Mouse (Mus musculus) mature B cell (primary cell): Measurements from ENCODE around the gene Chic2.

ENCODE experiments used
- in situ Hi-C: fragments of 300-500 bp; cut with MboI; formaldehyde crosslinking; loops from 2 replicates; pipeline ENCODE4 v1.14.3; 2019

Gene Chic2

DNA sequence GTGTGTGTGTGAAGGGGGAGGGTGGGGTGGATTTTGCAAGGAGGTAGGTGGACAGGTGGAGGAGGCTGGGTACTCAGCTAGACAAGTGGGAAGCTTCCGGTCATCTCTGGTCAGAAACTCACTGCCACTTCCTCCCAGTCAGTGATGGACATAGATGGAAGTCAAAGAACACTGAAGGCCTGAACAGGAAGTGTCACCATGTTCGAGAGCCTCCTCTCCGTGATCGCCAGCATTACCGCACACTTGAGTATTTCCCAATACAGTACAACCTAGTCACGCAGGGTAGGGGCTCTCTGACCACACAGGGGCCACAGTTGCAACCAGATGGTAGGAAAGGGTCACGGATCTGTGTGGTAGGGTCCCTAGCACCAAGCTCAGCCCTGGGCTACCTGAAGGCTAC lies 69.1 kb downstream of the Chic2 start:
- in situ Hi-C loops = no loop called here

DNA sequence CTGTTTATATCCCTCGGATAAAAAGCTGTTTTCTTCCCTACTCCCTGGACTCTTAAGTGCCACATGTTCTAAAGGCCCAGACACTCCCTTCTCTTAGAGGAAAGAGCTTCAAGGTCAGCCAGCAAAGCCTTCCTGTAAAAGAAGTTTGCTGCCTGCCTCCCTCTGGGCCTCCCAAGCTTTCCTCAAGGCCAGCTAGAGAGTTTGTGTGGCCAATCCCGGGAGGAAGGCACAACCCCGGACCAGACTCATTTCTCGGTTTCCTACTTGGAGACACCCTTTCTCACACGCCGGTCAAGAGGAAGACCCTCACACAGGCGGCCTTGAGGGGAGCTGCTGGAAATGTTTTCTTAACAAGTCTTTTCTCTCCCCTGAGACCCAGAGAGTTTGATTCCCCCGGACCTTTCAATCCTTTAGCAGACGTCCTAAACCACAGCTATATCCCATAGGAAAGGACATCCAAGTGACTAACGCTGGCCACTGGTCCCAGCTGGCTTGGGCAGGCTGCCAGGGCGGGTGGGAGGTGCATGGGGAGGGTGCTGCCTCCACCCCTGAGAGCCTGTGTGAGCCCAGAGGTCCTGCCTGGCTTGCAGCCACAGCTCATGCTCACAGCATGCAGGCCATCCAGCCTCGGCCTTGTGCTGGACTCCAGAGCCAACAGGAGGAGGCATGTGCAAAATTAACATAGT lies 69.7 kb downstream of the Chic2 start:
- in situ Hi-C loops = no loop called here

- in situ Hi-C loops = no loop called here
Observed at GRCm38 (mm10) chr5:74974061-74974581, 70.5 kb downstream of the Chic2 start.

GRCm38 (mm10) chr5:74971418-74971817 lies 73.2 kb downstream of the Chic2 start:
- in situ Hi-C loops = no loop called here

GRCm38 (mm10) chr5:74969341-74969740 lies 75.2 kb downstream of the Chic2 start:
- in situ Hi-C loops = loop anchor here (10.0 kb wide), 1 partner anchor 175 kb away; no protein-coding TSS in a partner anchor

GRCm38 (mm10) chr5:74967882-74968281 lies 76.7 kb downstream of the Chic2 start:
- in situ Hi-C loops = loop anchor here (10.0 kb wide), 1 partner anchor 177 kb away; no protein-coding TSS in a partner anchor

GRCm38 (mm10) chr5:74966891-74967290 lies 77.7 kb downstream of the Chic2 start:
- in situ Hi-C loops = loop anchor here (10.0 kb wide), 1 partner anchor 178 kb away; no protein-coding TSS in a partner anchor

DNA sequence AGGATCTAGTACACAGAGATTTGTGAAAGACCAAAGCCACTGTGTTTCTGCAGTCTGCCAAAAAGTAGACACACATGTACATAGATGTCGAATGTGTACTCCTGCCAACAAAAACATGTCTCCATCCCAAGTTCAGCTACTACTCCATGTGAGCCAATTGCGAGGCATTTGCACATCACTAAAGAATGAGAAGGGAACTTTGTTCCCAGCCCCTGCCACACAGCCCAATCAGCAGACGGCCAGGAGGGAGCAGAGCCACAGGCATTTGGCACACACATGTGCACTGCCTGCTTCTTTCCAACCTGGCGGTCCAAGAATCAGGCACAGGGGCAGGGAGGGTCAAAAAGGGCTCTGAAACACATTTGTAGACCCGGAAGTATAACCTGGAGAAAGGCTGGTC lies 81.8 kb downstream of the Chic2 start:
- in situ Hi-C loops = loop anchor here (10.0 kb wide), 1 partner anchor 182 kb away; no protein-coding TSS in a partner anchor

GRCm38 (mm10) chr5:74960840-74961543 lies 83.6 kb downstream of the Chic2 start:
- in situ Hi-C loops = loop anchor here (10.0 kb wide), 1 partner anchor 184 kb away; no protein-coding TSS in a partner anchor

DNA sequence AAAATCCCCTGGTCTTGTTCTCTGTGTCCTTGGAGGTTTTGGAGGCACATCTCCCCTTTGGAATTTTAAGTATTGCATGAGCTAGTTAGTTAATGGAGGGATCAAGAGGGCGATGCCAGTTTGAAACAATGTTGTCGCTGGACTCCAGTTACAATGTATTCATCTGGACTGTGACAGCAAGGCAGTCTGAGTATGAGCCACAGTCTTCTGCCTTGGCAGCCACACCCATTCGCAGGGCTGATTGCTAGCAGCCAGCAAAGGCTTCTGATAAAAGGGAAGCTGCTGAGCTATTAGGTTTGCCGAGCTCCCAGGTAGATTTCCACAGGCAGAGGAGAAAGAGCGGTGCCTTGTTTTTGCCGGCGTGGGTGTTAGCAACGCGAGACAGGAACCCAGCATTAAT lies 84.3 kb downstream of the Chic2 start:
- in situ Hi-C loops = loop anchor here (10.0 kb wide), 1 partner anchor 184 kb away; no protein-coding TSS in a partner anchor

DNA sequence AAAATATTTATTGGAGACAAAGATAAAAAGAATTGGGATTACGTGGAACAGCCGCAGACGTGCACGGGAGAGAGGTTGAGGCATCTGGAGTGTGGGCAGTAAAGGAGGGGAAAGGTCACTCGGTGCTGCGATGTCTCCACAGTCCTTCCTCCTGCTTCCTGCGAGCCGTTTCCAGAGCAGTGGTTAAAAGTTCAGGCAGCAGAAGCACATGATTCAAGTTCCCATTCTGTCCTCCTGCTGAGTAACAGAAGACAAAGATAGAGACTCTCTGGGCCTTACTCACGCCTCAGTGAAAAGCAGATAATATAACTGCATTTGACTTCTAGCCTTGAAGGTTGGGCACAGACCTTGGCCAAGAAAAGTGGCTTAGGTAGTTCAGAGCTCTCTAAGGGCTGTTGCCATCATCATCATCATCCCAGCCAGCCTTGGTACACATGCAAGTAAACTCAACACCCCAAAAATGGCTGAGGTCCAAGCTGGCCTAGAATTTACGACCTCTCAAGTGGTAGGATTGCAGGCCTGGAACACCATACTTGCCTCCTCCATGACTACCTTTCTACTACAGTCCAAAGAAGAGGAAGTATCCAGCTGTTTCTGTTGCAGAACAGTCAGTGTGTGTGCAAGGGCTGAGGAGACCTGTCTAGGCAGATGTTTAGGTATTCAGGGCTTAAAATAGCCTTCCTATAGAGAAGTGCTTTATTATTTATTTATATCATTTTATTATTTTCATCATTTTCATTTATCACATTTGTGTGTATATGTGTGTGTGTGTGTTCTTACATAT lies 87.1 kb downstream of the Chic2 start:
- in situ Hi-C loops = no loop called here

- in situ Hi-C loops = no loop called here
Observed at GRCm38 (mm10) chr5:74956335-74956734, 88.2 kb downstream of the Chic2 start.

DNA sequence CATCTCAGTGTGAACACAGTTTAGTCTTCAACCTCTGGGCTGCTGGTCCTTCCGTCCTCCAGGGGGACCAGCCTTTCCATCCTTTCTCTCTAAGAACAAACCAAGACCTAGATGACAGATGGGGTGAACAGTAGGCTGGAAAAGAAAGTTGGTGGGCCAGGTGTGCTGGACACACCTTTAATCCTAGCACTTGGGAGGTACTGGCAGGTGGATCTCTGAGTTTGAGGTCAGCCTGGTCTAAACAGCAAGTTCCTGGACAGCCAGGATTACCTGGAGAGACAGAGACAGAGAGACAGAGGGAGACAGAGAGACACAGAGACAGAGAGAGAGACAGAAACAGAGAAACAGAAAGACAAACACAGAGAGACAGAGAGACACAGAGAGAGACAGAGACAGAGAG lies 89.0 kb downstream of the Chic2 start:
- in situ Hi-C loops = no loop called here

- in situ Hi-C loops = no loop called here
Observed at GRCm38 (mm10) chr5:74952938-74953337, 91.6 kb downstream of the Chic2 start.

DNA sequence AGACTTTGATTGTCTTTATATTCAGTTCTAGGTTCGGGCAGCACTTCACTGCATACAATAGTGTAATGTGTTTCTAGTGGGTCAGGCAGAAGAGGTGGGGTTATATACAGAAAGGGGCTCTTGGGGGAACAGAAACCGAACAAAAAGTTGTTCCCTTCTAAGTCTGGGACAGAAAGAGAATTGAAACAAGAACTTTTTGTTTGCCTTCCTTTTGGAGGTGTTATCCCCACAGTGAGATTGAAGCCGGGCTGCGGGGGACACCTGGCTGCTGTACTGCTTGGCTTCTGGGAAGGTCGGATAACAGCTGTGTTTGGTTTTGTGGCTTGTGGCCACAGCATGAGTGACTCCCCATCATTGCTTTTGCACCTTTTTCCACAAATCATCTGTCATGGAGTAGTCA lies 93.2 kb downstream of the Chic2 start:
- in situ Hi-C loops = no loop called here

DNA sequence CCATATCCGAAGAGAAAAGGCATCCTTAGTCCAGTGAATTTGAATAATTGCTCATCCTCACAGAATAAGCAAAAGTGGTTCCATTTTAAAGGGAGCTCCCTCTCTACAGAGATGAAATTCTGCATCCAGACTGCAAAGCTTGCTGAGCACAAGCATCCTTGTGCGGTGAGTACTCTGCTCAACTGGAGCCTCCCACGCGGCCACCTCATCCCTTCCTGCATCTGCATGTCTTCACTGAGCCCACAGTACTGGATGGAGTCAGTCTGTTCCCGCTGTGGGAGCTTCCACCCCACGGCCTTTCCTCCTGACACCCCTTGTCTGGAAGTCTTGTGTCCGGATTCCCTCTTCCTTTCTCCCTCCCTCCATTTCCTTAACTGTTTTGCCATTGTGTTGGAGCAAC lies 95.3 kb downstream of the Chic2 start:
- in situ Hi-C loops = loop anchor here (10.0 kb wide), 1 partner anchor 206 kb away; the partner anchor contains the start of gene Pdgfra

- in situ Hi-C loops = loop anchor here (10.0 kb wide), 1 partner anchor 206 kb away; the partner anchor contains the start of gene Pdgfra
Observed at GRCm38 (mm10) chr5:74948482-74948881, 96.1 kb downstream of the Chic2 start.
